ENCODE assay signal across 28 mouse cellular contexts in genomic region chr6:31090288-31090687, GRCm38 (mm10).
DNase-seq lines count a peak whose midpoint lies in the region; ATAC-seq and TF ChIP-seq lines count a peak whose summit lies in the region.
"Had no signal": no experiment of that assay in that cellular context is flagged by ENCODE, and none has a peak within 500 bp of the region (broad histone marks: within the 10 kb centered on the region; RNA-seq: fewer than 3 reads in every experiment).

No protein-coding gene starts in this region.

- H3K4me2 ChIP-seq in forebrain, embryonic 14.5 days (ENCODE audit: low read length): no peak overlapping the region
- H3K4me2 ChIP-seq in forebrain, postnatal 0 days (ENCODE audit: low read depth): no peak overlapping the region
- H3K4me2 ChIP-seq: embryonic facial prominence, embryonic 12.5 days; hindbrain, embryonic 12.5 days; liver, embryonic 11.5 days had no signal

- H3K79me2 ChIP-seq in liver, adult 2 months (ENCODE audit: control insufficient read depth, insufficient read depth, low read length): peaks cover 34% of the 10 kb centered on the region; the same call in 1 of the 2 replicates

- H3K9me3 ChIP-seq in forebrain, embryonic 14.5 days (replicated peaks; ENCODE audit: control insufficient read depth, low read length): no peaks in the 10 kb centered on the region
- H3K9me3 ChIP-seq in forebrain, postnatal 0 days (ENCODE audit: low read length): no peaks in the 10 kb centered on the region
- H3K9me3 ChIP-seq: embryonic facial prominence, embryonic 12.5 days; forebrain, embryonic 10.5 days; hindbrain, embryonic 12.5 days had no signal

- WGBS in forebrain, embryonic 14.5 days: 91% methylated on average over 6 of the region's 6 CpGs
- WGBS in forebrain, postnatal 0 days: 90% methylated on average over 6 of the region's 6 CpGs
- 40% methylated on average over 6 of the region's 6 CpGs for WGBS in liver, adult 2 months
- WGBS in small intestine, adult 2 months: 78% methylated on average over 6 of the region's 6 CpGs

- H3K27me3 ChIP-seq in forebrain, embryonic 14.5 days (replicated peaks; ENCODE audit: control insufficient read depth, insufficient read depth, low read length): no peaks in the 10 kb centered on the region
- H3K27me3 ChIP-seq in forebrain, postnatal 0 days (ENCODE audit: insufficient read depth, low read length): no peaks in the 10 kb centered on the region
- no peaks in the 10 kb centered on the region for H3K27me3 ChIP-seq in liver, adult 2 months (ENCODE audit: control insufficient read depth, insufficient read depth, low read length)
- H3K27me3 ChIP-seq in small intestine, adult 2 months (ENCODE audit: control insufficient read depth, insufficient read depth, low read length): no peaks in the 10 kb centered on the region
- H3K27me3 ChIP-seq: CH12.LX; embryonic facial prominence, embryonic 12.5 days; hindbrain, embryonic 12.5 days had no signal

- no peak for TF ChIP-seq POLR2A in liver, adult 2 months (IDR thresholded peaks at IDR 0.05; ENCODE audit: extremely low read depth, insufficient read depth, low read length)
- TF ChIP-seq POLR2A in cortical plate, adult 2 months (IDR thresholded peaks at IDR 0.05; ENCODE audit: extremely low read depth, insufficient read depth, low read length): 0 out of 2 replicates have a peak, but pooled peaks have one; percentile 4
- no peak for TF ChIP-seq POLR2A in small intestine, adult 2 months (IDR thresholded peaks at IDR 0.05; ENCODE audit: low read depth, low read length)

- H3K27ac ChIP-seq in forebrain, embryonic 14.5 days (ENCODE audit: low read depth, low read length): peak overlapping the region; percentile 87; the same call in 1 of the 2 replicates
- no peak overlapping the region for H3K27ac ChIP-seq in forebrain, postnatal 0 days (ENCODE audit: low read depth, low read length)
- peak overlapping the region; percentile 95 for H3K27ac ChIP-seq in liver, adult 2 months (replicated peaks; ENCODE audit: insufficient read depth, low read depth, low read length)
- H3K27ac ChIP-seq in cortical plate, adult 2 months (ENCODE audit: insufficient read depth, low read length): no peak overlapping the region
- H3K27ac ChIP-seq in small intestine, adult 2 months (ENCODE audit: insufficient read depth, low read depth, low read length): peak overlapping the region; percentile 41; the same call in 1 of the 2 replicates
- H3K27ac ChIP-seq: embryonic facial prominence, embryonic 12.5 days; kidney, postnatal 0 days had no signal

- TF ChIP-seq CTCF in forebrain, postnatal 0 days (IDR thresholded peaks at IDR 0.05; ENCODE audit: low read depth): no peak
- no peak for TF ChIP-seq CTCF in liver, adult 2 months (IDR thresholded peaks at IDR 0.05; ENCODE audit: low read depth, low read length)
- no peak for TF ChIP-seq CTCF in cortical plate, adult 2 months (IDR thresholded peaks at IDR 0.05; ENCODE audit: extremely low read depth, insufficient read depth, low read length)
- no peak for TF ChIP-seq CTCF in small intestine, adult 2 months (IDR thresholded peaks at IDR 0.05; ENCODE audit: extremely low read depth, insufficient read length, insufficient replicate concordance, low read depth, low read length)

- H3K4me3 ChIP-seq in forebrain, embryonic 14.5 days (ENCODE audit: low read depth, low read length): no peak overlapping the region
- no peak overlapping the region for H3K4me3 ChIP-seq in forebrain, postnatal 0 days (ENCODE audit: low read depth, low read length)
- no peak overlapping the region for H3K4me3 ChIP-seq in liver, adult 2 months (ENCODE audit: insufficient read depth, low read depth, low read length)
- H3K4me3 ChIP-seq in cortical plate, adult 2 months (ENCODE audit: insufficient read depth, low read length): no peak overlapping the region
- no peak overlapping the region for H3K4me3 ChIP-seq in small intestine, adult 2 months (ENCODE audit: low read depth, low read length)
- H3K4me3 ChIP-seq: embryonic facial prominence, embryonic 12.5 days; forebrain, embryonic 10.5 days; hindbrain, embryonic 12.5 days had no signal

- no peaks in the 10 kb centered on the region for H3K36me3 ChIP-seq in forebrain, embryonic 14.5 days (ENCODE audit: control insufficient read depth, insufficient read depth, low read length)
- no peaks in the 10 kb centered on the region for H3K36me3 ChIP-seq in forebrain, postnatal 0 days (ENCODE audit: insufficient read depth)
- H3K36me3 ChIP-seq in liver, adult 2 months (ENCODE audit: control insufficient read depth, insufficient read depth, low read length): peaks cover 51% of the 10 kb centered on the region
- peaks cover 58% of the 10 kb centered on the region for H3K36me3 ChIP-seq in small intestine, adult 2 months (ENCODE audit: control insufficient read depth, insufficient read depth, low read length)
- H3K36me3 ChIP-seq: embryonic facial prominence, embryonic 12.5 days; forebrain, embryonic 10.5 days; hindbrain, embryonic 12.5 days had no signal

- peaks cover 32% of the 10 kb centered on the region for H3K4me1 ChIP-seq in forebrain, embryonic 14.5 days (ENCODE audit: control insufficient read depth, insufficient read depth, low read length)
- H3K4me1 ChIP-seq in forebrain, postnatal 0 days (ENCODE audit: insufficient read depth): peaks cover 20% of the 10 kb centered on the region
- H3K4me1 ChIP-seq in liver, adult 2 months (ENCODE audit: control insufficient read depth, insufficient read depth, low read length): peaks cover 37% of the 10 kb centered on the region
- H3K4me1 ChIP-seq in cortical plate, adult 2 months (ENCODE audit: control insufficient read depth, insufficient read depth, low read length): peaks cover 36% of the 10 kb centered on the region
- peaks cover 36% of the 10 kb centered on the region for H3K4me1 ChIP-seq in small intestine, adult 2 months (ENCODE audit: control insufficient read depth, insufficient read depth, insufficient read length, low read length)

- no peak for ATAC-seq in forebrain, embryonic 14.5 days
- no peak for ATAC-seq in forebrain, postnatal 0 days
- ATAC-seq: intestine, embryonic 16.5 days had no signal

- no peak overlapping the region for H3K9ac ChIP-seq in forebrain, embryonic 14.5 days (ENCODE audit: low read length)
- H3K9ac ChIP-seq in forebrain, postnatal 0 days: no peak overlapping the region
- H3K9ac ChIP-seq in liver, adult 2 months (ENCODE audit: low read depth, low read length): peak overlapping the region; percentile 55
- H3K9ac ChIP-seq: embryonic facial prominence, embryonic 12.5 days; hindbrain, embryonic 12.5 days had no signal

- no peak for DNase-seq in forebrain, embryonic 14.5 days (ENCODE audit: low spot score)
- DNase-seq in forebrain, postnatal 0 days: no peak
- DNase-seq in liver, adult 2 months (ENCODE audit: extremely low read depth, low read depth, low spot score): no peak
- DNase-seq in liver: no peak
- DNase-seq in cerebellum, adult 9-11 months: no peak
- DNase-seq: B cell, adult 2 months; cerebellum, adult 2 months; cerebellum, postnatal 36 days; embryo, embryonic 11 days; gastrocnemius, postnatal 10 days; heart, postnatal 14 days; kidney, adult 8-10 months; kidney, postnatal 4 days; layer of hippocampus, adult 9-11 months; lung, postnatal 4 days; midbrain, embryonic 14.5 days; right cerebral cortex, postnatal 25 days; spleen, adult 18-20 months; thymus, postnatal 14 days had no signal

Comparison
In these comparisons a context has a peak if more than half of its experiments do, and no peak if none do; other contexts are left out.
1. H3K27ac ChIP-seq: peak in forebrain, embryonic 14.5 days (single experiment), liver, adult 2 months (single experiment) and small intestine, adult 2 months (single experiment); none in forebrain, postnatal 0 days (single experiment) and cortical plate, adult 2 months (single experiment).